Mouse (Mus musculus): Measurements from ENCODE around the gene Inip. TPM values are rescaled to one million over a fixed set of nuclear protein-coding genes. Genes with fewer than 3 reads are reported as not detected.

Inip gene
- polyA plus RNA-seq, 1 experiment: 1.6 TPM

GRCm38 (mm10) chr4:59753491-59754140, 47.8 kb downstream of the Inip start:
- H3K27me3 ChIP-seq (ENCODE audit: control insufficient read depth): no peaks in the 10 kb centered on the region
- TF ChIP-seq TAL1 (IDR thresholded peaks at IDR 0.05; ENCODE audit: low read length): no peak

DNA sequence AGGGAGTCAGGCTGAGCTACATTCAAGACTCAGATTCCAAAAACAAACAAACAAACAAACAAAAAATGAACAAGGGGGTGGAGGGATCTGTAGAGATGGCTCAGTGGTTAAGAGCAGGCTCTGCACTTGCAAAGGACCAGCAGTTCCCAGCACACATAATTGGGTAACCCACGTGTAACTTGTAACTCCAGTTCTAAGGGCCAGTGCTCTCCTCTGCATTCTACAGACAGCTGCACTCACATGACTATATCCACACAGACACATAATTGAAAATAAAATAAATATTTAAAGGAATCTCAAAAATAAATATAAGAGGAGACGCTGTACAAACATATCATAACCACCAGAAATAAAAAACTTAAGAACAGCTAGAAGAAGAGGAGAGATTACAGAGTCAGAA, 61.5 kb downstream of the Inip start:
- no peaks in the 10 kb centered on the region for H3K27me3 ChIP-seq (ENCODE audit: control insufficient read depth)
- H3K4me3 ChIP-seq (replicated peaks): no peak overlapping the region
- H3K4me1 ChIP-seq (ENCODE audit: control insufficient read depth): no peaks in the 10 kb centered on the region
- H3K36me3 ChIP-seq (ENCODE audit: control insufficient read depth): peaks cover 5% of the 10 kb centered on the region
- H3K9me3 ChIP-seq (ENCODE audit: control insufficient read depth, low read length): 0 out of 2 replicates have a peak, but pooled peaks cover 2% of the 10 kb centered on the region
- TF ChIP-seq GATA1 (IDR thresholded peaks at IDR 0.05; ENCODE audit: low read length): no peak

More at GRCm38 (mm10) chr4:59753491-59754140, 47.8 kb downstream of the Inip start:
- Histone ChIP-seq H3K36me3 (ENCODE audit: control insufficient read depth) (peaks cover 9% of the 10 kb centered on the region), H3K9me3 (ENCODE audit: control insufficient read depth, low read length) (no peaks in the 10 kb centered on the region), H3K4me1 (ENCODE audit: control insufficient read depth) (no peaks in the 10 kb centered on the region), H3K4me3 (replicated peaks) (no peak overlapping the region)

- Histone ChIP-seq H3K36me3 (ENCODE audit: control insufficient read depth) (peaks cover 5% of the 10 kb centered on the region), H3K9me3 (ENCODE audit: control insufficient read depth, low read length) (0 out of 2 replicates have a peak, but pooled peaks cover 2% of the 10 kb centered on the region), H3K27me3 (ENCODE audit: control insufficient read depth) (no peaks in the 10 kb centered on the region), H3K4me1 (ENCODE audit: control insufficient read depth) (no peaks in the 10 kb centered on the region), H3K4me3 (replicated peaks) (no peak overlapping the region)
- TF ChIP-seq GATA1 (IDR thresholded peaks at IDR 0.05; ENCODE audit: low read length): no peak
- TF ChIP-seq TAL1 (IDR thresholded peaks at IDR 0.05; ENCODE audit: low read length): no peak
These were observed 62.1 kb downstream of the Inip start for GRCm38 (mm10) chr4:59739321-59739720.

DNA sequence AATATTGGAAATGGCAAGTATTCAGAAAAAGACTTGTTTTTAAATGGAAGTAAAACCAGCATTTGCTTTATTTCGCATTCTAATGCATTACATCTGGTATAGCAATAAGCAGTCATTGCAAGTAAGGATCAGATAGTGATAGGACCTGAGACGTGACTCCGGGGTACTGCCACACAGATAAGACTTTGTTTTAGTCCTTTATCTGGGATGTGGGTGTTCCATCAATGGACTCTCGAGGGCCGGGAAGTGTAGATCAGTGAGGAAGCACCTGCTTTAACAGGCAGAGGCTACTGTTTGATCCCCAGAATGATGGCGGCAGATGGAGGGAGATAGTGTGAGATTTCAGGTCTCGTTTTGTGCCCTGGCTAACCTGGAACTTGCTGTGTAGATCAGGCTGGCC, 69.8 kb downstream of the Inip start:
- Histone ChIP-seq H3K27me3 (ENCODE audit: control insufficient read depth) (no peaks in the 10 kb centered on the region), H3K9me3 (ENCODE audit: control insufficient read depth, low read length) (0 out of 2 replicates have a peak, but pooled peaks cover 2% of the 10 kb centered on the region), H3K4me1 (ENCODE audit: control insufficient read depth) (peaks cover 12% of the 10 kb centered on the region), H3K36me3 (ENCODE audit: control insufficient read depth) (0 out of 2 replicates have a peak, but pooled peaks cover 2% of the 10 kb centered on the region), H3K4me3 (replicated peaks) (no peak overlapping the region)
- TF ChIP-seq GATA1 (IDR thresholded peaks at IDR 0.05; ENCODE audit: low read length) (peak; percentile 11; the same call in 1 of the 2 replicates), TAL1 (IDR thresholded peaks at IDR 0.05; ENCODE audit: low read length) (no peak)

- Histone ChIP-seq H3K4me1 (ENCODE audit: control insufficient read depth) (peaks cover 31% of the 10 kb centered on the region), H3K9me3 (ENCODE audit: control insufficient read depth, low read length) (no peaks in the 10 kb centered on the region), H3K36me3 (ENCODE audit: control insufficient read depth) (no peaks in the 10 kb centered on the region), H3K27me3 (ENCODE audit: control insufficient read depth) (no peaks in the 10 kb centered on the region), H3K4me3 (replicated peaks) (no peak overlapping the region)
- no peak for TF ChIP-seq TAL1 (IDR thresholded peaks at IDR 0.05; ENCODE audit: low read length)
- TF ChIP-seq GATA1 (IDR thresholded peaks at IDR 0.05; ENCODE audit: low read length): no peak
These were observed 72.5 kb downstream of the Inip start for GRCm38 (mm10) chr4:59728839-59729238.

GRCm38 (mm10) chr4:59727878-59728261, 73.5 kb downstream of the Inip start:
- no peaks in the 10 kb centered on the region for H3K27me3 ChIP-seq (ENCODE audit: control insufficient read depth)
- no peak overlapping the region for H3K4me3 ChIP-seq (replicated peaks)
- H3K4me1 ChIP-seq (ENCODE audit: control insufficient read depth): peaks cover 33% of the 10 kb centered on the region
- TF ChIP-seq GATA1 (IDR thresholded peaks at IDR 0.05; ENCODE audit: low read length) (no peak), TAL1 (IDR thresholded peaks at IDR 0.05; ENCODE audit: low read length) (no peak)
- no peaks in the 10 kb centered on the region for H3K36me3 ChIP-seq (ENCODE audit: control insufficient read depth)
- no peaks in the 10 kb centered on the region for H3K9me3 ChIP-seq (ENCODE audit: control insufficient read depth, low read length)

GRCm38 (mm10) chr4:59727187-59727877, 74.1 kb downstream of the Inip start:
- Histone ChIP-seq H3K36me3 (ENCODE audit: control insufficient read depth) (no peaks in the 10 kb centered on the region; the same call in 1 of the 2 replicates), H3K4me3 (replicated peaks) (no peak overlapping the region), H3K27me3 (ENCODE audit: control insufficient read depth) (no peaks in the 10 kb centered on the region), H3K4me1 (ENCODE audit: control insufficient read depth) (peaks cover 33% of the 10 kb centered on the region), H3K9me3 (ENCODE audit: control insufficient read depth, low read length) (no peaks in the 10 kb centered on the region)
- TF ChIP-seq TAL1 (IDR thresholded peaks at IDR 0.05; ENCODE audit: low read length) (no peak), GATA1 (IDR thresholded peaks at IDR 0.05; ENCODE audit: low read length) (no peak)

GRCm38 (mm10) chr4:59726501-59726900, 74.9 kb downstream of the Inip start:
- Histone ChIP-seq H3K4me3 (replicated peaks) (no peak overlapping the region), H3K27me3 (ENCODE audit: control insufficient read depth) (no peaks in the 10 kb centered on the region), H3K4me1 (ENCODE audit: control insufficient read depth) (peaks cover 29% of the 10 kb centered on the region), H3K9me3 (ENCODE audit: control insufficient read depth, low read length) (no peaks in the 10 kb centered on the region), H3K36me3 (ENCODE audit: control insufficient read depth) (no peaks in the 10 kb centered on the region; the same call in 1 of the 2 replicates)
- TF ChIP-seq GATA1 (IDR thresholded peaks at IDR 0.05; ENCODE audit: low read length) (no peak), TAL1 (IDR thresholded peaks at IDR 0.05; ENCODE audit: low read length) (no peak)

DNA sequence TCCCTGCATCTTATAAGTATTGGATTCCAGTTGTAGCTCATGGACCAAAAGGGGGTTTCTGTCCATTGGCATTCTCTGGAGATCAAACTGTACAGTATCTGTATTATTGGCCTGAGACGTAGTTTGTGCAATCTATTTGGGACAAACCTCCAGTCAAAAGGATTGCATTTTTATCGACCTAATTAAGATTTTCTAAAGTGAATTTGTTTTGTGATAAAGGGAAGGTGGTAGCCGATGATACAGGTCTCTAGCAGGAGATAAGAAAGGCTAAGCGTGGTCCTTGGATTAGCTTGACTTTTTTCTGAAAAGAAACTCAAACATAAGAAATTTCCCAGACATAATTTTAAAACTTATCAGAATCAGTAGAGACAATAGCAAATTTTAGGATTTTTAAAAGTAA, 75.8 kb downstream of the Inip start:
- peaks cover 24% of the 10 kb centered on the region for H3K4me1 ChIP-seq (ENCODE audit: control insufficient read depth)
- H3K27me3 ChIP-seq (ENCODE audit: control insufficient read depth): no peaks in the 10 kb centered on the region
- H3K9me3 ChIP-seq (ENCODE audit: control insufficient read depth, low read length): no peaks in the 10 kb centered on the region
- H3K4me3 ChIP-seq (replicated peaks): no peak overlapping the region
- TF ChIP-seq TAL1 (IDR thresholded peaks at IDR 0.05; ENCODE audit: low read length) (no peak), GATA1 (IDR thresholded peaks at IDR 0.05; ENCODE audit: low read length) (no peak)
- H3K36me3 ChIP-seq (ENCODE audit: control insufficient read depth): peaks cover under 1% of the 10 kb centered on the region
